Mouse (Mus musculus) gastrocnemius, postnatal 4 days (tissue): ENCODE data around the gene Arsa. TPM values are rescaled to one million over a fixed set of nuclear protein-coding genes. Genes with fewer than 3 reads are reported as not detected.
A peak's percentile ranks its signal among the peaks of the same experiment; 100 is the strongest.
"Not testable (repeated sequence)": the region's sequence is repeated elsewhere in the genome, so short reads cannot be mapped to it uniquely, and the experiment has no call there.

Experiments
- DNase-seq, 2 experiments: peaks; one replicate each; pipeline ENCODE4 v3.0.0; 2021 to 2022; ENCODE audit warnings: low spot score in 2 of 2, mixed read lengths in 2 of 2
- total RNA-seq, 2 experiments: library from RNA; stranded (reverse); gene quantifications; 2 replicates each; pipeline ENCODE4 v1.2.3; 2021

Arsa gene
- total RNA-seq, 2 experiments from 2014 or later = 13.6 to 15.2 TPM

- no peak for DNase-seq
Observed at GRCm38 (mm10) chr15:89459821-89460220, 17.4 kb downstream of the Arsa start.

GRCm38 (mm10) chr15:89458942-89459341, 18.3 kb downstream of the Arsa start:
- DNase-seq = no peak

- no peak for DNase-seq
Observed at GRCm38 (mm10) chr15:89455642-89456041, 21.6 kb downstream of the Arsa start.

GRCm38 (mm10) chr15:89454857-89455256, 22.4 kb downstream of the Arsa start:
- DNase-seq = no peak

GRCm38 (mm10) chr15:89453865-89454478, 23.3 kb downstream of the Arsa start, which contains the start of gene Mapk8ip2:
Gene Mapk8ip2, plus strand, starts transcription at chr15:89453913.
- no peak for DNase-seq

GRCm38 (mm10) chr15:89452906-89453864, 24.0 kb downstream of the Arsa start:
- peak in 1 of 2 experiments; percentile 76 for DNase-seq

GRCm38 (mm10) chr15:89442486-89443070, 34.6 kb downstream of the Arsa start:
- no peak for DNase-seq

GRCm38 (mm10) chr15:89435878-89436277, 41.3 kb downstream of the Arsa start:
- no peak for DNase-seq

GRCm38 (mm10) chr15:89434136-89434535, 43.1 kb downstream of the Arsa start:
- DNase-seq = no peak

GRCm38 (mm10) chr15:89432946-89433345, 44.3 kb downstream of the Arsa start:
- DNase-seq = no peak

- no peak for DNase-seq
Observed at GRCm38 (mm10) chr15:89431806-89432205, 45.4 kb downstream of the Arsa start.

GRCm38 (mm10) chr15:89431271-89431670, 46.0 kb downstream of the Arsa start:
- DNase-seq = no peak

GRCm38 (mm10) chr15:89430771-89431170, 46.5 kb downstream of the Arsa start:
- not testable (repeated sequence) for DNase-seq

GRCm38 (mm10) chr15:89430341-89430740, 46.9 kb downstream of the Arsa start:
- DNase-seq = no peak

GRCm38 (mm10) chr15:89429352-89430221, 47.6 kb downstream of the Arsa start, which contains the start of the genes C730034F03Rik, Gm44502 and Chkb:
Gene C730034F03Rik, plus strand, starts transcription at chr15:89429589.
Gene Gm44502, minus strand, starts transcription at chr15:89429696.
Gene Chkb, minus strand, starts transcription at chr15:89429908.
- peak; percentile 84 to 93 for DNase-seq

- peak in 1 of 2 experiments; percentile 19 for DNase-seq
Observed at GRCm38 (mm10) chr15:89428821-89429351, 48.3 kb downstream of the Arsa start.

- DNase-seq = no peak
Observed at GRCm38 (mm10) chr15:89428136-89428790, 49.0 kb downstream of the Arsa start.

- no peak for DNase-seq
Observed at GRCm38 (mm10) chr15:89426716-89427115, 50.5 kb downstream of the Arsa start.

GRCm38 (mm10) chr15:89425711-89426121, 51.5 kb downstream of the Arsa start, which contains the start of gene Cpt1b:
Gene Cpt1b, minus strand, starts transcription at chr15:89425863.
- no peak for DNase-seq

GRCm38 (mm10) chr15:89424621-89425020, 52.6 kb downstream of the Arsa start:
- DNase-seq = no peak
